Mouse (Mus musculus) cerebellum, adult 2 months (tissue): ENCODE measurements at regions not wholly inside any gene's neighbourhood (a gene's known extent, or its start where the extent isn't known, plus 50 kb on each side); places are given as distances from the start of the nearest gene placed in this dataset.

Source experiments
- CTCF ChIP-seq: fragments of 200-500 bp; IDR thresholded peaks from 2 replicates; pipeline ENCODE4 v1.5.1; 2011; ENCODE audit warnings: low read depth, mild to moderate bottlenecking, control low read depth, low read length, moderate library complexity, borderline replicate concordance; ENCODE audit not compliant: insufficient read depth
- POLR2A ChIP-seq: fragments of 200-500 bp; IDR thresholded peaks from 2 replicates; pipeline ENCODE4 v1.6.1; 2011; ENCODE audit warnings: low read length, control low read depth, borderline replicate concordance; ENCODE audit not compliant: insufficient read depth

DNA sequence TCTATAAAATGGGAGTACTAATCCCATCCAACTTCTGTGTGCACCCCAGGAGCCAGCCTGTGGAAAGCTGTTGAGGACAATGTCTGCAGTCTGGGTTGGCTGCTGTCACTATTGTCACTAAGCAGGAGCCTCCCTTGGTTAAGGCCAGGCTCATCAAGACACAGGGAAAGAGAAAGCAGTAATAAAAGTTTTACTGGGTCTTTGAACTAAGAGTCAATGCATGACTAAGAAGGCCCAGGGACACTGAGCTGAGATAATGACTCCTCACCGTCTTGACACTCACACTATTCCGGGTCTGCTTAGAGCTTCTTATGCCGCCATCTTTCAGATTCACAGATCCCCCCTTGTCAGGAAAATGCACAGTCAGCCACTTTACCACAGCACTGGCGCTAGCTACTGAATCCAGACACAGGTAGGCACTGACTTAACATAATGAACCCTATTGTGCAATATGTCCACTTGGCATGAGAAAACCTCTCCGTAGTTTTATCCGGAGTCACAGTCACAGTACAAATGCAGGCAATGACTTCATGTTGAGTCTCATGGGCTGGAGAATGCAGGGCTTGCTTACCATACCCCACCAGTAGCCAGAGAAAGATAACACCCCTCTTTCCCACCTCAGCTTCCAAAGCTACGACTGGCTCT lies 66.2 kb upstream of the Synm start:
- TF ChIP-seq POLR2A (no peak), CTCF (no peak)
